Mouse (Mus musculus) cerebellum, postnatal 10 days (tissue): ENCODE measurements around the gene Trpc5os.

Experiments
- DNase-seq, 2 experiments: peaks; one replicate each; pipeline ENCODE4 v3.0.0; 2021; ENCODE audit warnings: mixed read lengths in 2 of 2

Gene Trpc5os

DNA sequence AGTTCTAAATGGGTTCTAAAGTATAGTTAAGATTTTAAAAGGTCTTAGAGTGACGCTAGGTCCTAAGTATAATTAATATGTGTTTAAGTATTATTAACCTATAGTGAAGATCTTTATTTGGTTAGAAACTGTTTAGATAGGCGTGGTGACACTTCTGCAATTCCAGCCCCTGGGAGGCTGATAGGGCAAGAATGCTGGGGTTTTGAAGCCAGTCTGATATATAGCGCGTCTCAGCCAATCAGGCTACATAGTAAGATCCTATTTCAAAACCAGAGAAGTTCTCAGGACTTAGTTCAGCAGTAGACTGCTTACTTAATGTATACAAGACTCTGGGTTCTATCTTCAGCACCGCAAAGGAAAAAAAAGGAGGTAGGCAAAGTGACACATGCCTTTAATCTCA, at the start of gene Trpc5os:
Trpc5os (plus strand) TSS at position 301 of the 400 bp plus-strand sequence.
- no peak for DNase-seq

DNA sequence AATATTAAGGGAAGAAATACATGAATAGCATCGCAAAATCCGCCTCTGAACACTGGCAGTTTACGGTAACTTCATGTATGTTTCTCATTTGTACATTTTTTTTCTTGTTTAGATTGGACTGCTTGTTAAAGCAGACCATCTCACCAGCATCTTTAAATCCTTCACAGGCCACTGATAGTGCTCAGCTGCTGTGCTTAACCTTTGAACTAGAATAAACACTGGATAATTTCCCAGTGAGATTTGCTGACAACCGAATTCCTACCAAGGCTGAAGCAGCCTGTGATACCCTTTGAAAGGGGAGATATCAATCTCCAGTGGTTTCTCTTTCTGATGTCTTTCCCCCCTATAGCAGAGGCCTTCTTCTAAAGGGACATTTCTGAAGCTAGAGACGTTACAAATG, 48.3 kb upstream of the Trpc5os start:
- no peak for DNase-seq

DNA sequence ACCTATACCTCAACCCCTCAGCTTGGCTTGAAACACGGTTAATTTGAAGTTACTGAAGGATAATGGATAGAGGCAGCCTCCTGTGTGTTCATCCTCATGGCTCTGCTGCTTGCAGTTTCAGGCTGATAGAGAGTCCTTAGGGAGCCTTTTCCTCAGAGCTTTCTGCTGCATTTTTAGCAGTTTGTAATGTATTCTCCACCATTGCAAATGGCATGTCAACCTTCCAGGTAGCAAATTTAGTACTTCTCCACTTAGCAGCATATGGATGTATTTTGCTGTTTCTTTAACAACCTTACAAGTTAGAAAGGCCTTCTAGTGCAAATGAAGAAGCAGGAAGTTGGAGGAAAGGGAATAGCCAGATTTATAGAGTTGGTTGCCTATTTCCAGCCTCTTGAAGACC, 36.1 kb upstream of the Trpc5os start:
- DNase-seq, result no peak

DNA sequence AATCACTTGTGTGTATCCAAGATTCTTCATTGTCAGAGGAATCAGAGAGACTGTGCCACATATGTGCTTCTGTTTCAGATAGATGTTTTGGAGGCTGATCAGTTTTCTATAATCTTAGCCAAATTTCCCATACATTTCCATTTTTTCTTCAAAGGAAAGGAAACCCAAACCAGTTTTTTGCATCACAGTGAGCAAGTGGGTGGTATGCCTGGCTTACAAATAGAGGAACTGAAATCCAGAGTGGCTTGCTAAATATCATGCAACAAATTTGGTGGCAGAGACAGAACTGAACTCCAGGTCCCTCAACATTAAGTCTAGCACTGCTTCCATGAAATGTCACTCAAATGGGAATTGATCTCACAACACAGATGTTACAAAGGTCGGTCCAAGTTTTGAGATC, 35.3 kb upstream of the Trpc5os start:
- DNase-seq, result no peak

DNA sequence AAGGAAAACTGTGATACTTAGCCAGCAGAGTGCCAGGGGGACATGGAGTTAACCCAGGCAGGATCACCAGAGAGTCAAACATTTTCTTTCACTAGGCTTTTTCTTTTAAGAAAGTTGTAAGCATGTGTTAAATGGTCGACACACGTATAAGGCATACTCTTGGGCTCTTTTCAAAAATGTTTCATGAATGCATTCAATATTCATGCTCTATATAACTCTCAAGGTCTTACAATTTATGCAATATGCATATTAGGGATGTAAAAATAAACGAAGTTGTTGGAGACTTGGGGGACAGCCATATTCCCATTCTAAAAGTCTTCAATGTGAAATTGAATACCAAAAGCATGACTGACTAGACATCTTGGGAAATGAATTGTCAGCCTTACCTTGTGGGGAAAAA, 32.5 kb upstream of the Trpc5os start:
- no peak for DNase-seq

DNA sequence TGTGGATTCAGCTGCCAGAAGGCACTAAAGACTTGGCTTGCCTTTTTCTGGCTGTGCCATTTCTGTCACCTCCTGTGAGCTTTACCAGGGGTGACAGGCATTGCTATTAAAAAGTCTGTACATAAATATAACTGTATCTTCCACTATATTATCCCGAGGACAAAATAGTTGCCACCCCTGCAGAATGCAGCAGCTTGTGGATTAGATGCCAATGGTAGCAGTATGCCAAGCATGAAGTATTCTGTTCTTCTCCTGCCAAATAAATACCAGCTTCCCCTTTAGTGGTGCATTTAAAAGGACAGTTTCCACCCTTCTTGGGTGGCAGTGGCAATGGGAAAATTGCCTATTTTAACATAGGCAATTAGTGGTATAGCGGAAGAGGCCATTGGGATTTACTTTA, 8.0 kb downstream of the Trpc5os start:
- DNase-seq, result peak; percentile 23 to 34

DNA sequence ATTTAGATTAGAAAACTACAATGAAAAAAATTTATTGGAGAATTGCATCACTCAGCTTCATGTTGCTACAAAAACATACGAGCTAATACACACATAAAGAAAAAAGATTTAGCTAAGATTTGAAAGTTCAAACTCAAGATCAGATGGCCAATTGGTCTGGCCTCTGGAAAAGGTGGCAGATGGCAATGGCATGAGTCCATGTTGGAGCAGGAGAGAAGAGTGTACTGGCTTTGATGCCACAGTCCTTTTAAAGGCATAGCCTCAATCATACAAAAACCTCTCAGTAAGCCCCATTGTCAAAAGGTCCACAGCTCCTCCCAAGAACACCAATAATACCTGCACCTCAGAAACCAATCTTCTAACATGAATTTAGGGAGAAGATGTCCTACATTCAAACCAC, 35.0 kb downstream of the Trpc5os start:
- peak; percentile 82 to 84 for DNase-seq

DNA sequence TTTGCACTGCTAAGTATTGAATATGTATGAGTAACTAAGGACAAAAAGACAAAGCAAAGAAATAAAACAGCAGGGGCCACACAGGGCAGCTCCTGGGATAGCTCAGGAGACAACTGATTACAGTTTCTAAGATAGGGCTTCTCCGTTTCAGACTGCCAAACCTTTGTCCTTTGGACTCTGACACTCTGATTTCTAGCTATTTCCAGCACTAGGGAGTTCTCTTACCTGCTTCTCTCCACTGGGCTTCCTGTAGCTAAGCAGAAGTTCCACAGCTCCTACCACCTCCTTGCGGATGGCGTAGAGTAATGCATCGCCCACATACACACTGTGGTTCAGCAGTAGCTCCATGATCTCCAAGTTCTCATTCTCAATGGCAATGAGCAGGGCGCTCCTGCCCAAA, 66.9 kb downstream of the Trpc5os start:
- DNase-seq, result no peak

DNA sequence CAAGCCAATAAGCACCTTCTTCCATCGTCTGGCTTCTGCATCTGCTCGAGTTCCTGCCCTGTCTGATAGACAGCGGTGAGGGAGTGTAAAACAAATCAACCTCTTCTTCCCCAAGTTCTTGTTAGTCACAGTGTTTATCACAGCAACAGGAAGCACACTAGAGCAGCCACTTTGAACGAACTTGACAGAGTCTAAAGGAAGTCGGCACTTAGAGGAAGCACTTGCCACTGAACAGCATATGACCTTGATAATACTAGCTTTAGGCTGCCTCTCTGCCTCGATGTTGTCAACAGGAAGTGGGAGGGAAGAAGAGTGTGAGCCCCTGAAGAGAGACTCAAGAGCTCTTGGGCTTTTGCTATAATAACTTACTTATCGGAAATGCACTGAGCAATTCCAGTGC, 69.7 kb downstream of the Trpc5os start:
- DNase-seq, result no peak
